11 mouse cellular contexts compared by ENCODE assay signal in the genomic region with DNA sequence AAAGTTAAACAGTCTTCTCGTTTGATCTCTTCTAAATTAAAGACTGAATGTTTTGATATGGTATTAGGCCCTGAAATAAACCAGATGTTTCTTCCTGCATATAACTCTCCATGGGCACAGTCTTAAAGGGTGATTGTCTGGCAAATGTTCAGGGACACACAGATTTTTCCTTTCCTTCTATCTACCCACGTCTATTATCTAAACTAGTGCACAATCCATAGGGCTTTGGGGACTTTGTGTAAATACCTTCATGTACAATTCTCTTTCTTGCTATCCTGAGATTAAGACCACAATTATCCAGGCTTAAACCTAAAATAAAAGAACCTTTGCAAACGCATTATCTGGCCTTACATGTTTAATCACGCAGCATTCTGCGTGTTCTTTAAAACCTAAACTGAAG.
DNase-seq lines count a peak whose midpoint lies in the region; ATAC-seq and TF ChIP-seq lines count a peak whose summit lies in the region.
"Had no signal": no experiment of that assay in that cellular context is flagged by ENCODE, and none has a peak within 500 bp of the region (broad histone marks: within the 10 kb centered on the region; RNA-seq: fewer than 3 reads in every experiment).

No protein-coding gene starts in this region.

- WGBS in heart, embryonic 13.5 days, result 52% methylated on average over 5 of the region's 5 CpGs
- 2% methylated on average over 5 of the region's 5 CpGs for WGBS in forebrain, embryonic 15.5 days
- WGBS in midbrain, embryonic 15.5 days, result 10% methylated on average over 5 of the region's 5 CpGs

- H3K27me3 ChIP-seq in heart, embryonic 13.5 days (replicated peaks), result no peaks in the 10 kb centered on the region
- no peaks in the 10 kb centered on the region for H3K27me3 ChIP-seq in forebrain, embryonic 15.5 days
- H3K27me3 ChIP-seq in midbrain, embryonic 15.5 days (replicated peaks), result no peaks in the 10 kb centered on the region
- H3K27me3 ChIP-seq: Patski had no signal

- H3K4me2 ChIP-seq in heart, embryonic 13.5 days, result no peak overlapping the region
- H3K4me2 ChIP-seq in forebrain, embryonic 15.5 days (replicated peaks), result no peak overlapping the region
- no peak overlapping the region for H3K4me2 ChIP-seq in midbrain, embryonic 15.5 days

- peaks cover 18% of the 10 kb centered on the region for H3K4me1 ChIP-seq in heart, embryonic 13.5 days
- H3K4me1 ChIP-seq in forebrain, embryonic 15.5 days, result peaks cover 35% of the 10 kb centered on the region
- peaks cover 23% of the 10 kb centered on the region for H3K4me1 ChIP-seq in midbrain, embryonic 15.5 days

- peaks cover 65% of the 10 kb centered on the region for H3K36me3 ChIP-seq in heart, embryonic 13.5 days
- peaks cover 11% of the 10 kb centered on the region; the same call in 1 of the 2 replicates for H3K36me3 ChIP-seq in forebrain, embryonic 15.5 days
- 0 out of 2 replicates have a peak, but pooled peaks cover 5% of the 10 kb centered on the region for H3K36me3 ChIP-seq in midbrain, embryonic 15.5 days (replicated peaks)

- no peak for DNase-seq in heart, adult 11 months
- peak; percentile 80 for DNase-seq in brain, embryonic 14.5 days (ENCODE audit: low read depth)
- DNase-seq in B cell, adult 2 months, result no peak
- DNase-seq in thymus, postnatal 25 days, result no peak
- DNase-seq: adrenal gland, postnatal 36 days; lung, adult 18-20 months had no signal

- H3K9me3 ChIP-seq in heart, embryonic 13.5 days, result no peaks in the 10 kb centered on the region
- no peaks in the 10 kb centered on the region for H3K9me3 ChIP-seq in forebrain, embryonic 15.5 days
- H3K9me3 ChIP-seq in midbrain, embryonic 15.5 days, result no peaks in the 10 kb centered on the region

- no peak for TF ChIP-seq POLR2A in brain, embryonic 14.5 days (IDR thresholded peaks at IDR 0.05; ENCODE audit: borderline replicate concordance, extremely low read depth, insufficient read depth, insufficient read length, poor library complexity, severe bottlenecking)

- H3K4me3 ChIP-seq in heart, embryonic 13.5 days, result no peak overlapping the region
- H3K4me3 ChIP-seq in forebrain, embryonic 15.5 days, result no peak overlapping the region
- H3K4me3 ChIP-seq in midbrain, embryonic 15.5 days, result no peak overlapping the region

- no peak for TF ChIP-seq CTCF in brain, embryonic 14.5 days (IDR thresholded peaks at IDR 0.05; ENCODE audit: borderline replicate concordance, extremely low read depth, insufficient read depth, insufficient read length)

- H3K27ac ChIP-seq in heart, embryonic 13.5 days (replicated peaks), result peak overlapping the region; percentile 54; the same call in 1 of the 2 replicates
- H3K27ac ChIP-seq in forebrain, embryonic 15.5 days (replicated peaks), result peak overlapping the region; percentile 47; the same call in 1 of the 2 replicates
- peak overlapping the region; percentile 56 for H3K27ac ChIP-seq in midbrain, embryonic 15.5 days

- H3K9ac ChIP-seq in heart, embryonic 13.5 days, result no peak overlapping the region
- no peak overlapping the region for H3K9ac ChIP-seq in forebrain, embryonic 15.5 days (replicated peaks)
- H3K9ac ChIP-seq in midbrain, embryonic 15.5 days, result no peak overlapping the region

- no peak for ATAC-seq in heart, embryonic 13.5 days (ENCODE audit: extremely low read depth, insufficient number of reproducible peaks, low FRiP score, low TSS enrichment)
- ATAC-seq in forebrain, embryonic 15.5 days (replicated peaks), result no peak
- ATAC-seq in midbrain, embryonic 15.5 days (replicated peaks), result no peak
- no peak for ATAC-seq in megakaryocyte-erythroid progenitor cell, adult 5-6 weeks (replicated peaks; ENCODE audit: low FRiP score, low TSS enrichment, poor library complexity, severe bottlenecking)
- ATAC-seq: Patski had no signal
